Mouse (Mus musculus) cerebellum, postnatal 10 days (tissue): ENCODE measurements at regions not wholly inside any gene's neighbourhood (a gene's known extent, or its start where the extent isn't known, plus 50 kb on each side); places are given as distances from the start of the nearest gene placed in this dataset.
A peak's percentile ranks its signal among the peaks of the same experiment; 100 is the strongest.

Source experiments
- DNase-seq, 2 experiments: peaks; one replicate each; pipeline ENCODE4 v3.0.0; 2021; ENCODE audit warnings: mixed read lengths in 2 of 2

- DNase-seq: no peak
Observed at GRCm38 (mm10) chr7:88954978-88955377, 449.0 kb downstream of the Tmem135 start.

- peak; percentile 10 to 14 for DNase-seq
Observed at GRCm38 (mm10) chr7:88945338-88945737, 458.7 kb downstream of the Tmem135 start.

DNA sequence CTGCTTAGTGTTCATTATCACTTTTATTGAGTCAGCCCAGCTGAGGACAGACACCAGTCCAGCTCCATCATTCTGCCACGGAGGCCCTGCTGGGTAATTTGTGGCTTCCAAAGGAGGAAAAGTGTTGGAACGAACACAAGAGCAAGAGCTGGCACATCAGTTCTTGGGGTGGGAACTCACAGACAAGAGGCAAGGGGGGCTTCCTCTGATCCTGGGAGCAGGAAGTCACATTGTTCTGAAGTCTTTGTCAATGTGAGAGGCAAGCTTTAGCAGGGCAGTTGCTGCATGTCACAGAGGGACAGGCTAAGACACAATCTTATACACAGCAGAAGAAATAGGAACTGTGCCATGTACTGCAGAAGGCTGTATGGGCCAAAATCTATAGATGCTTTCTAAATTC, 459.1 kb downstream of the Tmem135 start:
- peak; percentile 3 to 6 for DNase-seq

DNA sequence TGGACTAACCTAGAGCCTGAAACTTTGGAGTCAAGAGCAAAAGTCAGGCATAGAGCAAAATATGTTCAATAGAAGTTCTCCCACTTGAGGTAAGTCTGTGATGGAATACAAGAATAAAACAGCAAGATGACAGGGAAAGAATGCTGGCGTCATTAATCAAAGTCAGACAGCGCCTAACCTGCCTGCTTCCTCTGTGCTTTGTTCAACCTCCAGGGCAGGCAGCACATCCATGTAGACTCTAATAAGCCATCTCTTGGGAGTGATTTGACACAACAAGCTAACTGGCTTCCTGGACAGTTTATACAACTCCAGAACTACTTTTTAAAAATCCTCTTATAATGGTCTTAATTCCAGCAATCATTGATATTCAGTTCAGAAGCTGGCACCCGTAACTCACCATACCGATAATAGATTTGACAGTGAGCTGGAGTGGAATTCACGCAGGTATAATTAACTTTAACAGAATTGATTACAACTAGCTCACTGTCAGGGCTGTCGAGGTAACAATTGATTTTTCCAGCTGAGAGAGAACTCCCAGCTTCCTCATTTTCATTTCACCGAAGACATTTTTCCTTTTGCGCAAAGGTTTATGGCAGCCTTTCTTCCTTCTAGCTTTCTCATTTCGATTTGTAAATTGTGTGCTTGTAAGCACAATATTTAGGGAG, 462.6 kb downstream of the Tmem135 start:
- DNase-seq: no peak

GRCm38 (mm10) chr7:88940196-88940595, 463.8 kb downstream of the Tmem135 start:
- DNase-seq: no peak

GRCm38 (mm10) chr7:88928245-88928795, 475.7 kb downstream of the Tmem135 start:
- peak; percentile 11 to 22 for DNase-seq
